Mouse (Mus musculus) embryonic facial prominence, embryonic 15.5 days (tissue): ENCODE measurements at regions not wholly inside any gene's neighbourhood (a gene's known extent, or its start where the extent isn't known, plus 50 kb on each side); places are given as distances from the start of the nearest gene placed in this dataset.

Experiments
- ATAC-seq: fragments of 200-750 bp; cut with Nextera tagmentation; 2 replicates; pipeline ENCODE4 v1.8.0; 2017; ENCODE audit warnings: low read depth, moderate TSS enrichment; ENCODE audit not compliant: insufficient number of reproducible peaks, low FRiP score, low TSS enrichment
- H3K27ac ChIP-seq: fragments of 300-500 bp; sonication (generic); replicated peaks from 2 replicates; pipeline ENCODE4 v1.5.1; 2015; ENCODE audit warnings: mild to moderate bottlenecking, inconsistent platforms
- H3K27me3 ChIP-seq: fragments of 300-500 bp; sonication (generic); 2 replicates; pipeline ENCODE4 v1.6.1; 2015; ENCODE audit warnings: inconsistent platforms
- H3K36me3 ChIP-seq: fragments of 300-500 bp; sonication (generic); 2 replicates; pipeline ENCODE4 v1.6.1; 2015; ENCODE audit warnings: mild to moderate bottlenecking, inconsistent platforms
- H3K4me1 ChIP-seq: fragments of 300-500 bp; sonication (generic); 2 replicates; pipeline ENCODE4 v1.6.1; 2015; ENCODE audit warnings: inconsistent platforms
- H3K4me2 ChIP-seq: fragments of 300-500 bp; sonication (generic); replicated peaks from 2 replicates; pipeline ENCODE4 v1.6.1; 2015; ENCODE audit warnings: mild to moderate bottlenecking, inconsistent platforms
- H3K4me3 ChIP-seq: fragments of 300-500 bp; sonication (generic); replicated peaks from 2 replicates; pipeline ENCODE4 v1.5.1; 2015; ENCODE audit warnings: mild to moderate bottlenecking, inconsistent platforms
- H3K9ac ChIP-seq: fragments of 300-500 bp; sonication (generic); 2 replicates; pipeline ENCODE4 v1.6.1; 2015; ENCODE audit warnings: inconsistent platforms
- H3K9me3 ChIP-seq: fragments of 300-500 bp; sonication (generic); replicated peaks from 2 replicates; pipeline ENCODE4 v1.6.1; 2016; ENCODE audit warnings: inconsistent platforms
- WGBS: fragments of 180-500 bp; shearing (Covaris S2); methylation state at CpG from one replicate; pipeline ENCODE4 v1.1.7; 2015; 5-methylcytosine and 5-hydroxymethylcytosine counted together

DNA sequence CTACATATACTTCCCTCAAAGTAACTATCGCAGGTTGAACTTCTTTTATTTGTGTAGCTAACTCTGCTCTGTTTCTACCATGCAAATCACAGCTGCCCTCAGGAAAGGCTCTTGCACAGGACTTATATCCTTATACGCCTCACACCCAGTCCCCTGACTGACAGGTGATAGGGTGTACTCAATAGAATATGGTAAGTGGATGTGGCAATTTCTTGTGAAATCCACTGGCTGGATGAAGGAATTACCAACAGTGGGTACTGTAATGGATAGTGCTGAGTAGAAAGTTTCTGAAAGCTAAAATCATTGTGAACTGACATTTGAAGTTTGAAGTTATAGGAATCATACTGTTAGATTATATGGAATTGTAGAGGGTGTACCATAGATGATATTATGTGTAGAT lies 227.5 kb upstream of the Pik3r1 start:
- Histone ChIP-seq H3K4me1 (no peaks in the 10 kb centered on the region), H3K36me3 (no peaks in the 10 kb centered on the region), H3K27me3 (no peaks in the 10 kb centered on the region), H3K4me2 (no peak overlapping the region), H3K4me3 (no peak overlapping the region), H3K9me3 (no peaks in the 10 kb centered on the region), H3K27ac (no peak overlapping the region), H3K9ac (no peak overlapping the region)
- WGBS, result 82% methylated on average over 2 of the region's 2 CpGs
- ATAC-seq, result no peak

GRCm38 (mm10) chr13:101996144-101996543 lies 228.1 kb upstream of the Pik3r1 start:
- Histone ChIP-seq H3K36me3 (no peaks in the 10 kb centered on the region), H3K27me3 (no peaks in the 10 kb centered on the region), H3K4me2 (no peak overlapping the region), H3K9ac (no peak overlapping the region), H3K4me3 (no peak overlapping the region), H3K9me3 (no peaks in the 10 kb centered on the region), H3K4me1 (no peaks in the 10 kb centered on the region), H3K27ac (no peak overlapping the region)
- 72% methylated on average over 5 of the region's 5 CpGs for WGBS
- ATAC-seq, result no peak

- no peak overlapping the region for H3K4me2 ChIP-seq
- H3K27me3 ChIP-seq, result no peaks in the 10 kb centered on the region
- H3K36me3 ChIP-seq, result no peaks in the 10 kb centered on the region
- 87% methylated on average over 2 of the region's 2 CpGs for WGBS
- no peaks in the 10 kb centered on the region for H3K4me1 ChIP-seq
- H3K27ac ChIP-seq, result no peak overlapping the region
- no peaks in the 10 kb centered on the region for H3K9me3 ChIP-seq
- no peak overlapping the region for H3K9ac ChIP-seq
- ATAC-seq, result no peak
- no peak overlapping the region for H3K4me3 ChIP-seq
Measured at GRCm38 (mm10) chr13:101997415-101997814, 229.4 kb upstream of the Pik3r1 start.

GRCm38 (mm10) chr13:102006565-102006964 lies 238.5 kb upstream of the Pik3r1 start:
- Histone ChIP-seq H3K36me3 (no peaks in the 10 kb centered on the region), H3K27me3 (no peaks in the 10 kb centered on the region), H3K4me2 (no peak overlapping the region), H3K4me1 (no peaks in the 10 kb centered on the region), H3K27ac (no peak overlapping the region), H3K9ac (no peak overlapping the region), H3K4me3 (no peak overlapping the region), H3K9me3 (no peaks in the 10 kb centered on the region)
- 74% methylated on average over 5 of the region's 5 CpGs for WGBS
- ATAC-seq, result no peak

DNA sequence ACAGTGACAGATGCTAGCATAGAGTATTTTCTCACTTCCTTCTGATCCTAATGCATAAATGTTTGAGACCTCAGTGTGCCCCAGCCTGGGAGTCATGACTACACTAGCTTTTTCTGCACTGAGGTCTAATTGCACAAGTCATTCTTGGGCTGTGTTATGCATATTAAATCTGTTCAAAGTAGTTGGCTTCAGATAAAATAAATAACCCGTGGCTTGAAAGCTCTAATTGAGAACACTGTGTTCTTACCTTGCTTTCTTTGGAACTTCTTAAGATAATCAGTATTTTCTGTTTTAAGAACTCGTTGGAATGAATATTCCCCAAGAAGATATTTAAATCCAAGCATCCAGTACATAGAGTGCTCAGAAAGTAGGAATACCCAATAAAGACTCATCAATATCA lies 243.9 kb upstream of the Pik3r1 start:
- no peaks in the 10 kb centered on the region for H3K4me1 ChIP-seq
- no peak overlapping the region for H3K27ac ChIP-seq
- no peak overlapping the region for H3K4me3 ChIP-seq
- ATAC-seq, result no peak
- H3K27me3 ChIP-seq, result no peaks in the 10 kb centered on the region
- H3K9ac ChIP-seq, result no peak overlapping the region
- H3K36me3 ChIP-seq, result no peaks in the 10 kb centered on the region
- WGBS, result 51% methylated on average over 2 of the region's 2 CpGs
- H3K9me3 ChIP-seq, result no peaks in the 10 kb centered on the region
- no peak overlapping the region for H3K4me2 ChIP-seq

DNA sequence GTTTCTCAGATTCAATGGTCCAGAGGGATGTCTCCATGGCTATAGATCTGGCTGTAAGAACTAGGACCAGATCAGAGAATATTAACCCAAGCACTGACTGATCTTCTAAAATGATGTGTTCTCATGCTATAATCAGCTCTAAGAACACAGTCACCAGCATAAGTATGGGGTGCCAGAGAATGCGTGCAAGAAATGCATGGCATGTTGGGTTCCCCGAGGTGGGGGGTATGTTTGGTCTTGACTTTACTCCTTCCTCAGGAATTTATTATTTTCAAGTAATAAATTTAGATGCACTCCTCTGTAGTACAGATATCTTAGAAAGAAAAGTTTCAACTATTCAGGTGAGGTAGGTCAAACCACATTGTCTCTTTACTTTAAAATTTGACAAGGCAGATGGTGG lies 246.5 kb upstream of the Pik3r1 start:
- Histone ChIP-seq H3K36me3 (no peaks in the 10 kb centered on the region), H3K4me2 (no peak overlapping the region), H3K27ac (no peak overlapping the region), H3K9ac (no peak overlapping the region), H3K4me1 (no peaks in the 10 kb centered on the region), H3K27me3 (no peaks in the 10 kb centered on the region), H3K4me3 (no peak overlapping the region), H3K9me3 (no peaks in the 10 kb centered on the region)
- no peak for ATAC-seq
- WGBS, result 69% methylated on average over 2 of the region's 2 CpGs

- H3K4me2 ChIP-seq, result no peak overlapping the region
- no peaks in the 10 kb centered on the region for H3K4me1 ChIP-seq
- H3K4me3 ChIP-seq, result no peak overlapping the region
- ATAC-seq, result no peak
- H3K27ac ChIP-seq, result no peak overlapping the region
- H3K9ac ChIP-seq, result no peak overlapping the region
- H3K36me3 ChIP-seq, result no peaks in the 10 kb centered on the region
- H3K27me3 ChIP-seq, result no peaks in the 10 kb centered on the region
- H3K9me3 ChIP-seq, result no peaks in the 10 kb centered on the region
- WGBS, result 75% methylated on average over 3 of the region's 3 CpGs
Measured at GRCm38 (mm10) chr13:102014958-102015357, 246.9 kb upstream of the Pik3r1 start.

DNA sequence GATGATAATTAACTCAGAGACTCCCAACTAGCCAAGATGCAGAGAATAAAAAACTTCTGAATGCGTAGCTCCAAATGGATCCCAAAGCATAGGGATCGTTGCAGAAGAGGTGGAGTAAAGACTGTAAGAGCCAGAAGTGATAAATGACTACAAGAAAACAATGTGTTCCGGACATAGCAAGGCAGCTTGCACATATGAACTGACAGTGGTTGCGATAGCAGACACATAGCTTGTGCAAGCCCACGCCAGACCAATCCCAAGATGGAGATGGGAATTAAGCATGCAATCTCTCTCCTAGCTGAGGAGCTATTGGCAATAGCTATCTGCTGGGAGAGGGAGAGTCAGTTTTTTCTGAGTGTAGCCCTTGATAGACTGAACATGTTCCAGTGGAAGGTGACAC lies 248.5 kb upstream of the Pik3r1 start:
- WGBS, result 90% methylated on average over 5 of the region's 5 CpGs
- no peak overlapping the region for H3K9ac ChIP-seq
- no peak overlapping the region for H3K27ac ChIP-seq
- no peaks in the 10 kb centered on the region for H3K4me1 ChIP-seq
- no peaks in the 10 kb centered on the region for H3K9me3 ChIP-seq
- H3K27me3 ChIP-seq, result no peaks in the 10 kb centered on the region
- H3K4me2 ChIP-seq, result no peak overlapping the region
- ATAC-seq, result no peak
- no peak overlapping the region for H3K4me3 ChIP-seq
- no peaks in the 10 kb centered on the region for H3K36me3 ChIP-seq

DNA sequence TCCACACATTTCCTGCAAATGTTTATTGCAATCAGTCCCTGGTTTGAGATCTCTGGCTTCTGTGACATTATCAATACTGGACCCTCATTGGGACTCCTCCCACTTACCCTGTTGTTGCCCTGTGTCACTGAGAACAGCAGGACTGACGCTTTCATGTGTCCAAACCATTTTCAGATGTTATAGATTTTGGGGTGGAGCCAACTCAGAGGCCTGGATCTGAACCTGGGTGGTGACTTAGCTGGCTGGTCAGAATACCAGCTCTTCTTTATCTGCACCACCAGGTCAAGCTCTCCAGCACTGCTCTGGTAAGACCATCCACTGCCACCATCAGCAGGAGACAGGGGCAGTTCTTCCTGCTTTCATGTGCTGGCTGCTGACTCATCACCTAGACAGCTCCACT lies 254.3 kb upstream of the Pik3r1 start:
- Histone ChIP-seq H3K4me1 (no peaks in the 10 kb centered on the region), H3K9ac (no peak overlapping the region), H3K9me3 (no peaks in the 10 kb centered on the region), H3K36me3 (no peaks in the 10 kb centered on the region), H3K27me3 (no peaks in the 10 kb centered on the region), H3K4me3 (no peak overlapping the region), H3K27ac (no peak overlapping the region), H3K4me2 (no peak overlapping the region)
- ATAC-seq, result no peak
- 76% methylated on average over 1 of the region's 1 CpGs for WGBS

GRCm38 (mm10) chr13:102022757-102023156 lies 254.7 kb upstream of the Pik3r1 start:
- Histone ChIP-seq H3K9ac (no peak overlapping the region), H3K4me1 (no peaks in the 10 kb centered on the region), H3K9me3 (no peaks in the 10 kb centered on the region), H3K4me3 (no peak overlapping the region), H3K27ac (no peak overlapping the region), H3K4me2 (no peak overlapping the region), H3K36me3 (no peaks in the 10 kb centered on the region), H3K27me3 (no peaks in the 10 kb centered on the region)
- ATAC-seq, result no peak
- 83% methylated on average over 4 of the region's 4 CpGs for WGBS

DNA sequence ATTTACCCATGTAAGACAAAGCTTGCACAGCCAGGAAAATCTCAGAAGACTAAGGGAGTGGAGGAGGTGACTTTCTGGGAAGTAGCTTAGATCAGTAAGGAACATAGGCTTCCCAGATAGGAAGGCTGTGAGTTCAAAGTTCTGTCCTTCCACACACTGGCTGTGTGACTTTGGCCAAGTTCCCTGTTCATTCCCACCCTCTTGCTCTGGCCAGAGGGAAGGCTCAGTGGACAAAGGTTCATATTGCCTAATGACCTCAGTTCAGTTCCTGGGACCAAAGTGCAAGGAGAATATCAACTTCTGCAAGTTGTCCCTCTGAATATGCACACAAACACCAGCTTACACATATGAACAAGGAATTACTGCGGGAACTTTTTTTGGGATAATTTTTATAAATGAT lies 255.6 kb upstream of the Pik3r1 start:
- WGBS, result 98% methylated on average over 1 of the region's 1 CpGs
- ATAC-seq, result no peak

GRCm38 (mm10) chr13:102025138-102025537 lies 257.1 kb upstream of the Pik3r1 start:
- no peaks in the 10 kb centered on the region for H3K9me3 ChIP-seq
- ATAC-seq, result no peak
- no peaks in the 10 kb centered on the region for H3K4me1 ChIP-seq
- H3K36me3 ChIP-seq, result no peaks in the 10 kb centered on the region
- H3K27ac ChIP-seq, result no peak overlapping the region
- H3K27me3 ChIP-seq, result no peaks in the 10 kb centered on the region
- H3K9ac ChIP-seq, result no peak overlapping the region
- 70% methylated on average over 3 of the region's 3 CpGs for WGBS
- H3K4me2 ChIP-seq, result no peak overlapping the region
- H3K4me3 ChIP-seq, result no peak overlapping the region

More for the DNA sequence above, 255.6 kb upstream of the Pik3r1 start:
- Histone ChIP-seq H3K36me3 (no peaks in the 10 kb centered on the region), H3K4me3 (no peak overlapping the region), H3K4me1 (no peaks in the 10 kb centered on the region), H3K9me3 (no peaks in the 10 kb centered on the region), H3K4me2 (no peak overlapping the region), H3K27ac (no peak overlapping the region), H3K27me3 (no peaks in the 10 kb centered on the region), H3K9ac (no peak overlapping the region)
